Mouse (Mus musculus): ENCODE measurements around the gene Erp27. TPM values are rescaled to one million over a fixed set of nuclear protein-coding genes. Genes with fewer than 3 reads are reported as not detected.
A peak's percentile ranks its signal among the peaks of the same experiment; 100 is the strongest.

The Erp27 gene
- polyA plus RNA-seq, 1 experiment from 2014 or later = not detected

DNA sequence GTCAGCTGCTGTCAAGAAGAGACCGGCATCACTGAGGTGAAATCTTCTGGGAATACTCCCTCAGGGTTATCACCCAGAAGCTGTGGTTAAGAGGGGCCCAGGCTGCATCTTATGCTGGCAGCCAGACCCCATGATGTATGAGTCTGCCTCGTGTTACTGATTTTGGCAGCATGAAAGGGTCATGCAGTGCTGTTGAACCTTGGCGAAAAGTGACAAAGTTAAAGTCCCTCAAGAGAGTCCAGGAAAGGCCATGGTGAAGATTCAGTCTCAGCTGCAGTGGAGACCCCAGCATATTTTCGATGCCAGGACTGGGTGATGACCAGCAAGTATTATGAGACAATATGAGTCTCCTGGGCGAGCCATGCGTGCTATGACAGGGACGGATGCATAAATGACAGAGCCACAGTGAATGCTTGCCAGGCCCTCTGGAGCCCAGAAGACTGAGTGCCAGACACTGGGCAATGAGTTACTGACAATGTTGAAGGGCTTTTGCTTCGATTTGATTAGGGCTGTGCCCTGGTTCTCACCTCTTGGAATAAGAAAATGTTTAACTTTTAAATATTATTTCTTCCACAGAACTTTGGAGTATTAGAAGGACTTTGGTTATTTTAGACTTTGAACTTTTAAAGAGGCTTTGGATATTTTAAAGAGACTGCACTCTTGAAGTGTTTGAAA, 6.1 kb downstream of the Erp27 start:
- H3K36me3 ChIP-seq (ENCODE audit: control insufficient read depth, insufficient read depth, low read length) = no peaks in the 10 kb centered on the region
- no peak overlapping the region for H3K4me3 ChIP-seq (ENCODE audit: low read depth, low read length)
- H3K4me2 ChIP-seq = no peak overlapping the region
- no peaks in the 10 kb centered on the region for H3K9me3 ChIP-seq (ENCODE audit: control insufficient read depth, low read length)
- WGBS = 92% methylated on average over 8 of the region's 8 CpGs
- H3K27ac ChIP-seq (ENCODE audit: low read depth, low read length) = no peak overlapping the region
- DNase-seq (ENCODE audit: low spot score, missing footprints) (no peak), ATAC-seq (ENCODE audit: low FRiP score) (no peak)
- H3K4me1 ChIP-seq (ENCODE audit: control insufficient read depth, insufficient read depth, low read length) = peaks cover 2% of the 10 kb centered on the region; the same call in 1 of the 2 replicates
- no peak overlapping the region for H3K9ac ChIP-seq (ENCODE audit: low read length)
- no peaks in the 10 kb centered on the region for H3K27me3 ChIP-seq (ENCODE audit: control insufficient read depth, insufficient read depth, low read length)

DNA sequence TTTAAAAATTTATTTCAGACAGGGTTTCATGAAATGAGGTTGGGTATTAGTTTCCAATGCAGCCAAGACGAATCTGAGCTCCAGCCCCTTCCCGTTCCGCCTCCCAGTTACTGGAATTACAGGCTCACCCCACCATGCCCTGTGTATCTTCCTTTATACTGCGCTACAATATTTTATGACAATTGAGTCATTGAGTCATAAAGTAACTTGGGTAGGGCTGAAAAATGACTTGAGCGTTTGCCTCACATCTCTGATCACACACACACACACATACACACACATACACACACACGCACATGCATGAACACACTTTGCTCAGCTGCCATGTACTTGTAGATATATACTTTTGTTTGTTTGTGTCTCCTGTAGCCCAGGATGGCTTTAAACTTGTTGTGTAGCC, 7.7 kb downstream of the Erp27 start:
- Histone ChIP-seq H3K27me3 (ENCODE audit: control insufficient read depth, insufficient read depth, low read length) (no peaks in the 10 kb centered on the region), H3K9me3 (ENCODE audit: control insufficient read depth, low read length) (no peaks in the 10 kb centered on the region), H3K4me1 (ENCODE audit: control insufficient read depth, insufficient read depth, low read length) (peaks cover 2% of the 10 kb centered on the region; the same call in 1 of the 2 replicates), H3K4me2 (no peak overlapping the region), H3K36me3 (ENCODE audit: control insufficient read depth, insufficient read depth, low read length) (no peaks in the 10 kb centered on the region), H3K9ac (ENCODE audit: low read length) (no peak overlapping the region), H3K4me3 (ENCODE audit: low read depth, low read length) (no peak overlapping the region), H3K27ac (ENCODE audit: low read depth, low read length) (no peak overlapping the region)
- ATAC-seq (ENCODE audit: low FRiP score) = no peak
- no peak for DNase-seq (ENCODE audit: low spot score, missing footprints)
- 93% methylated on average over 6 of the region's 6 CpGs for WGBS

DNA sequence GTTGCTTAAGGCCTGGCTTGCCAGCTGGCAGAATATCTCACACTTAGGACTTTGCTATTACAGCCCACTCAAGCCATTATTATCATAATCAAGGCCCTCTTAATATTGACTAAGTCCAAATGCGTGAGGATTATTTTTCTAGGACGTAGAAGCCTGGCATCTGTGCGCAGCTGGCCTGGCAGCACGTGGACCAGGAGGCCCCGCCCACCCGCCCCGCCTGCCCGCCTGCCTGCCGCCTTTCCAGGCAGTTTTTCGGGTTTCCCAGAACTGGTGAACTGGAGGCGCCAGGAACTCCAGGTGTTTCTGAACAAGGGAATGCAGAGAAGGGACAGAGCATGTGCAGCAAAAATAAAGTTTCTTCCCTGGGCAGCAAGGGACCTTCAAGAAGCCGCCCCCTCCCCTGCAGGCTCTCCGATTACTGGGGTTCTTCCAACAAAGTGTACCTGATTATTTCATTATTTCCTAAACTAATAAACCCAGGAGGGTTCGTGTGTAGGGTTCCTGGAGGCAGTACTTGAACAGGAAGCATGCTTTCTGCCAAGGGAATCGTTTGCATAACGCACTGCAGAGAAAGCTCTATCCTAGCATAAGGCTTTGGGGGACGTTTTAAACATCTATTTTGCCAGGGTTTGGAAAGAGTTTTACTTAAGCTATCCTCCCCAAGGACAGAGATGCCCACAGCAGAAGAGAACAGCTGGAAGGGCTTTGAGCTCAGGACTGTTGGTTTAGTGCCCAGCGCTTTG, 8.4 kb downstream of the Erp27 start:
- H3K4me2 ChIP-seq = peak overlapping the region; percentile 27
- no peaks in the 10 kb centered on the region for H3K27me3 ChIP-seq (ENCODE audit: control insufficient read depth, insufficient read depth, low read length)
- no peaks in the 10 kb centered on the region for H3K36me3 ChIP-seq (ENCODE audit: control insufficient read depth, insufficient read depth, low read length)
- DNase-seq (ENCODE audit: low spot score, missing footprints) (no peak), ATAC-seq (ENCODE audit: low FRiP score) (peak; percentile 70)
- H3K4me3 ChIP-seq (ENCODE audit: low read depth, low read length) = no peak overlapping the region
- H3K4me1 ChIP-seq (ENCODE audit: control insufficient read depth, insufficient read depth, low read length) = peaks cover 2% of the 10 kb centered on the region; the same call in 1 of the 2 replicates
- no peak overlapping the region for H3K27ac ChIP-seq (ENCODE audit: low read depth, low read length)
- 22% methylated on average over 18 of the region's 18 CpGs for WGBS
- no peaks in the 10 kb centered on the region for H3K9me3 ChIP-seq (ENCODE audit: control insufficient read depth, low read length)
- peak overlapping the region; percentile 28; the same call in 1 of the 2 replicates for H3K9ac ChIP-seq (ENCODE audit: low read length)

DNA sequence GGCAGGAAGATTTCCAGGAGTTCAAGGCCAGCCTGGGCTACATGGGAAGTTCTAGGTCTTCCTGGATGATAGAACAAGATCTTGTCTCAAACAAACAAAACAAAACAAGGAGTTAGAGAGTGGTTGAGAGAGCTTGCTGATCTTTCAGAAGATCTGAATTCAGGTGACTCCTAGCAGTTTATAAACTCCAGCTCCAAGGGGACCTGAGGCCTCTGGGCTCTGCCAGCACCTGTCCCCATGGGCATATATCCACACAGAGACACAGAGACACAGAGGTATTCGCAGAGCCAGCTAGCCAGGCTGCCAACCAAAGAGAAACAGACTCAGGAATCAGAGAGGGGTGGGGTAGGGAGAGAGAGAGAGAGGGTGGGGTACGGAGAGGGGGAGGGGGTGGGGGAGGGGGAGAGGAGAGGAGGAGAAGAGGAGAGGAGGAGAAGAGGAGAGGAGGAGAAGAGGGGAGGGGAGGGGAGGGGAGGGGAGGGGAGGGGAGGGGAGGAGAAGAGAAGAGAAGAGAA, 9.2 kb downstream of the Erp27 start:
- DNase-seq (ENCODE audit: low spot score, missing footprints) = no peak
- Histone ChIP-seq H3K4me3 (ENCODE audit: low read depth, low read length) (no peak overlapping the region), H3K9me3 (ENCODE audit: control insufficient read depth, low read length) (no peaks in the 10 kb centered on the region), H3K4me2 (no peak overlapping the region), H3K27ac (ENCODE audit: low read depth, low read length) (no peak overlapping the region), H3K36me3 (ENCODE audit: control insufficient read depth, insufficient read depth, low read length) (no peaks in the 10 kb centered on the region), H3K9ac (ENCODE audit: low read length) (no peak overlapping the region), H3K4me1 (ENCODE audit: control insufficient read depth, insufficient read depth, low read length) (peaks cover 2% of the 10 kb centered on the region; the same call in 1 of the 2 replicates), H3K27me3 (ENCODE audit: control insufficient read depth, insufficient read depth, low read length) (no peaks in the 10 kb centered on the region)
- no CpG with 5 or more reads among the region's 2 CpGs for WGBS
- 0 out of 2 replicates have a peak, but pooled peaks have one; percentile 14 for ATAC-seq (ENCODE audit: low FRiP score)

DNA sequence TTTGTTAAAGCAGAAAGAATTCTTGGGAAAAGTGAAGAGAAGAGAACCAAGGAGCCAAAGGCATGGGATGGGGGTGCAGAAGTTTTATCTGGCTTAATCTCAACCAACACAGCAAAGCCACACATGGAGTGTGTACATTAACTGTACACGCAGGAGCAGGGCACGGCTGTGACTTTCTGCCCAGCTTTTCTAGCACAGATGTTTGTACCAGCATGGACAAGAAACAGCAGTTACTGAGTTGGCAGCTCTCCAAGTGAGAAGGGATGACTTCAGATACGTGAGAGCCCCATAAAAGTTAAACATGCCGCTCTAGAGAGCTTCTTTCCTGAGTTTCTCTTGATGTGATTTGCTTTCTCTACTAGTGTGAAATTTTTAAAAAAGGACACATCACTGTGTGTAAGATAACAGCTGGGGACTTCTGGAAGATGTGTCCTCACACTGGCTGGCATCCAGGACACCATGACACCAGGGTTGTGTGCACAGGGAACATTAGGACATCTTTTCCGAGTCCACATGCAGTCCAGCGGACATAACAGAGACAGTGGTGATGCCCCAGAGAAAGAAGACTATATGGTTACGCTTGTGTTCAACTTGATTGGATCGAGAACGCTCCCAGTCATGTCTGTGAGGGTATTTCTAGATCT, 11.6 kb downstream of the Erp27 start:
- Histone ChIP-seq H3K4me2 (no peak overlapping the region), H3K9me3 (ENCODE audit: control insufficient read depth, low read length) (no peaks in the 10 kb centered on the region), H3K27ac (ENCODE audit: low read depth, low read length) (no peak overlapping the region), H3K4me3 (ENCODE audit: low read depth, low read length) (no peak overlapping the region), H3K36me3 (ENCODE audit: control insufficient read depth, insufficient read depth, low read length) (no peaks in the 10 kb centered on the region), H3K9ac (ENCODE audit: low read length) (no peak overlapping the region), H3K27me3 (ENCODE audit: control insufficient read depth, insufficient read depth, low read length) (no peaks in the 10 kb centered on the region), H3K4me1 (ENCODE audit: control insufficient read depth, insufficient read depth, low read length) (peaks cover 2% of the 10 kb centered on the region; the same call in 1 of the 2 replicates)
- ATAC-seq (ENCODE audit: low FRiP score) = no peak
- WGBS = 89% methylated on average over 9 of the region's 9 CpGs
- no peak for DNase-seq (ENCODE audit: low spot score, missing footprints)

DNA sequence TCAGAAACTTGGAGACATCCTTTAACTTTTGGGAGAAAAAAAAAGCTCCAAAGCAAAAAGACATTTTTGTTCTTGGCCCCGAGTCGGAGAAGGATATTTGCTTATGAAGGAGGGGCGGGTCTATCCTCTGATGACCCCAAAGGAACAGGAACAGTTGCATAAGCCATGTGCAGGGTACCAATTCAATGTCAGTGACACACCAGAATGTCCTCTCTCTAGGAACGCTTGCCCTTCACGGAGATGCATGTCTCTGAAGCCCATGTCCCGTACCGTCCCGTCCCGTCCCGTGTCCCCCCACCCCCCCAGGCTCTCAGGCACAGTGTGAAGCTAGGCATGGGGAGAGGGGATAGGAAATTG, 15.1 kb downstream of the Erp27 start:
- no peaks in the 10 kb centered on the region for H3K4me1 ChIP-seq (ENCODE audit: control insufficient read depth, insufficient read depth, low read length)
- no peak overlapping the region for H3K4me2 ChIP-seq
- H3K9ac ChIP-seq (ENCODE audit: low read length) = no peak overlapping the region
- no peak overlapping the region for H3K27ac ChIP-seq (ENCODE audit: low read depth, low read length)
- H3K27me3 ChIP-seq (ENCODE audit: control insufficient read depth, insufficient read depth, low read length) = no peaks in the 10 kb centered on the region
- 80% methylated on average over 10 of the region's 10 CpGs for WGBS
- H3K9me3 ChIP-seq (ENCODE audit: control insufficient read depth, low read length) = no peaks in the 10 kb centered on the region
- no peak overlapping the region for H3K4me3 ChIP-seq (ENCODE audit: low read depth, low read length)
- DNase-seq (ENCODE audit: low spot score, missing footprints) = no peak
- no peak for ATAC-seq (ENCODE audit: low FRiP score)
- H3K36me3 ChIP-seq (ENCODE audit: control insufficient read depth, insufficient read depth, low read length) = no peaks in the 10 kb centered on the region

DNA sequence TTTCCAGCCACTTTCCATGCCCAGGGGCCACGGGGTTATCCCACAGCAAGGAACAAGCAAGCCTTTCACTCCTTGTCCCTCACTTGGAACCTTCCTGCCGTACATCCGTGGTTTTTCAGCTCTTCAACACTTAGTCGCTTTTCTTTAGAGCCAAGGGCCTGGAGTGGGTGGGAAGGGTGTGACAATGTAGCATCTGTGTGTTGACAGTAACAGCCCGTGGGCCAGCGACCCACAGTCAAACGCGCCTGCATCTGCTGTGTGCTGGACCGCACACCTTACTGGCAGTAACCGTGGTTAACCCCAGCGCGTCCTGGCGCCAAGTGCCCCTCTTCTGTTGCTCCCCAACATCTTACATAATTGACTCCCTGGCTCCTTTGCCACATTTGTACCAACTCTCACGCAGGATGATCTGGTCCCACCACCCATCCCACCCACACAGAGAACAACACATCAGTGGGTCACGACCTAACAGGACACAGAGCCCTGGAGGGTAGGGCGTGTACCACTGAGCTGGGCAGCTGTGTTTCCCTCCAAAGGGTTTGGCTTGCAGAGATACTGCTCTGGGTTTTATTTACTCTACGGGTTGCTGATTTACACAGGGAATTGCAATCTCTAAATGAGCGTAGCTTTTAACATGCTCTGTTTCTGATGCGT, 15.6 kb downstream of the Erp27 start:
- Histone ChIP-seq H3K36me3 (ENCODE audit: control insufficient read depth, insufficient read depth, low read length) (no peaks in the 10 kb centered on the region), H3K9ac (ENCODE audit: low read length) (no peak overlapping the region), H3K4me3 (ENCODE audit: low read depth, low read length) (no peak overlapping the region), H3K9me3 (ENCODE audit: control insufficient read depth, low read length) (no peaks in the 10 kb centered on the region), H3K27me3 (ENCODE audit: control insufficient read depth, insufficient read depth, low read length) (no peaks in the 10 kb centered on the region), H3K4me2 (no peak overlapping the region), H3K4me1 (ENCODE audit: control insufficient read depth, insufficient read depth, low read length) (no peaks in the 10 kb centered on the region), H3K27ac (ENCODE audit: low read depth, low read length) (no peak overlapping the region)
- DNase-seq (ENCODE audit: low spot score, missing footprints) (no peak), ATAC-seq (ENCODE audit: low FRiP score) (no peak)
- WGBS = 92% methylated on average over 19 of the region's 19 CpGs

DNA sequence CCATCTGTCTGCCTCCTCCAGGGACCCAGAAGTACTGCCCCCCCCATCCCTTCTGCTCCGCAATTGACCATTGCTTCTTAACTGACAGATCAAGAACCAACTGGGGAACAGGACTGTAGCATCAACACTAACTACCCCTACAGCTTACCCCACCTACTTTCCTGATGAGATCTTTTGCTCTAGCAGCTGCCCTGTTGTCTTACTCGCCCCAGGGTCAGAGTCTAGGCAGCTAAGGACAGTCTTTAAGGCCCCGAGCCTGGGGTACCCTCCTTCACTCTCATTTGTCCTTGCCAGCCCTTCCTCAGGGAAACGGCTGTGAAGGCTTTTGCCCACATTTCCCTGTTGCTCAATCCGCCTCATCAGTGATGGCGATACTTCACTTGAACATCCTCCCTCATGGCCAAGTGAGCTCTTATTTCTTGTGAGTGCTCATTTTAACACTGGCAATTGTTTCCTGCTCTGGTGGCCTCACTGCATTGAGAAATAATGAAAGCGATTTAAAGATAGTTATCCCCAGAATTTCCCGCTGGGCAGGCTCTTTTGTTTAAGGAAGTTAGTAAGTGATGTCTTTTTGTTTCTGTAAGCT, 18.0 kb downstream of the Erp27 start:
- Histone ChIP-seq H3K9me3 (ENCODE audit: control insufficient read depth, low read length) (no peaks in the 10 kb centered on the region), H3K4me3 (ENCODE audit: low read depth, low read length) (no peak overlapping the region), H3K36me3 (ENCODE audit: control insufficient read depth, insufficient read depth, low read length) (no peaks in the 10 kb centered on the region), H3K27ac (ENCODE audit: low read depth, low read length) (no peak overlapping the region), H3K4me1 (ENCODE audit: control insufficient read depth, insufficient read depth, low read length) (no peaks in the 10 kb centered on the region), H3K9ac (ENCODE audit: low read length) (no peak overlapping the region), H3K4me2 (no peak overlapping the region), H3K27me3 (ENCODE audit: control insufficient read depth, insufficient read depth, low read length) (no peaks in the 10 kb centered on the region)
- WGBS = 74% methylated on average over 8 of the region's 8 CpGs
- ATAC-seq (ENCODE audit: low FRiP score) = no peak
- DNase-seq (ENCODE audit: low spot score, missing footprints) = no peak
